Mouse (Mus musculus): Measurements from ENCODE around the gene Lrrc1. TPM values are rescaled to one million over a fixed set of nuclear protein-coding genes. Genes with fewer than 3 reads are reported as not detected.

Lrrc1 gene
- total RNA-seq, 2 experiments from 2014 or later = 5.5 to 5.8 TPM

DNA sequence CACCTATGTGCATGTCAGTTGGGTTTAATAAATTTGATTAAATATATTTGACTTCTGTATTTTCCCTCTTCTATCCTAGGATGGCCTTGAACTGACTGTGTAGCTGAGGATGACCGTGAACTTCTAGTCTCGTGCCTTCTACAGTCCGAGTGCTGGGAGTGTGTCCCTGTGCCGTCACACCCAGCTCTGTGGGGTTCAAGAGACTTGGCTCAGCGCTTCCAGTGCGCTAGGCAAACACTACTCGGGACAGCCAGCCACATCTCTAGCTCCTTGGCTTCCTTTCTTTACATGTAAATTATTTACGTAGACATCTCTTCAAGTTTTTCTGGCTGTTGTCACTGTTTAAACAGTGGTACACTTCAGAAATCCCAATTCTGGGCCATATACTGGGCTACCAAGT, 34.1 kb downstream of the Lrrc1 start:
- no peak for DNase-seq (ENCODE audit: low spot score in 2 of 2)
- intact Hi-C loops (cut with DNase I) = no loop called here

GRCm38 (mm10) chr9:77507743-77508394, 36.8 kb downstream of the Lrrc1 start:
- intact Hi-C loops (cut with DNase I) = no loop called here
- no peak for DNase-seq (ENCODE audit: low spot score in 2 of 2)

DNA sequence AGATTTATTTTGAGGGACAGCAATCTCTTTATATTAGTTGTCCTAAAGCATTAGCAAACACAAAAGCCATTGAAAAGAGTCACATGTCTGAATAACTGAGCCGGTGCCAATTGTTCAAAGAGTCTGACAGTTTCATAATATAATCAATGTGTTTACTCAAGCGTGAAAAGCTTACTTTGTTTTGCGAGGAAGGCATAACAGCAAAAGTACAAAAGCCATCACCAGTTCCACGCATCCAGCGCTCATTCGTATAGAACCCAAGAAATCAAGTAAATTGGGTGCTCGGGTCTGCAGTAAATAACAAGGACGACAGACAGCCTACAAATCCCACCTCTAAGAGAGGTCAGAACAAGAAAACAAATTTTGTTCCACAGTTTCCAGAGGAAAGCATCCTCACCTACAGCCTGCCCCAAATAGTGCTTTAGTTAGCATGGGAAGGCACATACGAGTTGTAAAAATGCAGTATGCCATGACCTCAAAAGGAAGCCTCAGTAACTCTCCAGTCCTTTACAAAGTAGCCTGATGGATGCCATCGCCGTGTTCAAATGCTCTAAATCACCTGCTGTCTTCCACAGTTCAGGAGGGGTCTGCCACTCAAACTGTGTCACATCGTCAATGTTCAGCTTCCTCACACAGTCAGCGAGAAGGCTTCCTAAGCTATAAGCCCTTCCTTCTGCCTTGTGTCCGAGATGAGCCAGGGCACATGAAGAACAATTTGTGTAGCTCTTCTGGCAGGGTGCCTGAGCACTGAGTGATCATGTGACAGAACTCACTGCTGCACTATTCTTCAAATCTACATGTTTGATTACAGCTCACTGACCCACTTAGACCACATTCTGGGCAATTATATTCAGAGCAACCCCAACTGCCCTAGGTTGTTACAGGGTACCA, 41.9 kb downstream of the Lrrc1 start:
- no peak for DNase-seq (ENCODE audit: low spot score in 2 of 2)
- intact Hi-C loops (cut with DNase I) = no loop called here

DNA sequence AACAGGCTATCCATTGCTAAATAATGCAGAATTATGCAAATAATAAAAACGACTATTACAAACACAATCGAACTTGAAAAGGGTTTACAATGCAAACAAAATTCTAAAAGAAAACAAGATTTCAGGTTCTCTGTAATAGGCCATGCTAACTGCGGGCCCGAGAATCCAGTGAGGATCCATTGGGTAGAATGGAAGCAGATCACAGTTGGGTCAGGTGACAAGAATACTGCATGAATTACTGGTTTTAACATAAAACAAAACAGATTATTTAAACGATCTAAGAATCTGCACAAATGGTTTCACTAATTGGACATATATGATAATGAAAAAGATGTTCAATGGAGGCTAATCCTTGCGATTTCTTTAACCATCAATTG, 42.5 kb downstream of the Lrrc1 start:
- intact Hi-C loops (cut with DNase I) = no loop called here
- DNase-seq (ENCODE audit: low spot score in 2 of 2) = no peak

DNA sequence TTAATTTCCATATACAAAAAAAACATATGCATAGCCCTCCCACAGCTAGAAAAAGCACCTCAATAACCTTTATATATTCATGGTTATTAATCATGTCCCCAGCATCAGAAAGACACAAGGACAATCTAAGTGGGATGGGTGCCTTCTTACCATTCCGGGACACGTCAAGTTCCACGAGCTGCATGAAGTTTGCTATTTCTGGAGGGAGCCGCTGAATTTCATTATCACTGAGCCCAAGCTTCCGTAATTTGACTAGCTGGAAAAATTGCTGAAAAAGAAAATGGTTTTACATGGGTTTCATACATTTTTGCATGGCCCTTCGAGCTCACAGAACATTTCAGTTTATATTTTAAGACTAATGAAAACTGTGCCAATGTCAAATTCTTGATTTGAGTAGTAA, 45.6 kb downstream of the Lrrc1 start:
- no peak for DNase-seq (ENCODE audit: low spot score in 2 of 2)
- intact Hi-C loops (cut with DNase I) = no loop called here

GRCm38 (mm10) chr9:77498406-77498805, 46.3 kb downstream of the Lrrc1 start:
- intact Hi-C loops (cut with DNase I) = no loop called here
- no peak for DNase-seq (ENCODE audit: low spot score in 2 of 2)

DNA sequence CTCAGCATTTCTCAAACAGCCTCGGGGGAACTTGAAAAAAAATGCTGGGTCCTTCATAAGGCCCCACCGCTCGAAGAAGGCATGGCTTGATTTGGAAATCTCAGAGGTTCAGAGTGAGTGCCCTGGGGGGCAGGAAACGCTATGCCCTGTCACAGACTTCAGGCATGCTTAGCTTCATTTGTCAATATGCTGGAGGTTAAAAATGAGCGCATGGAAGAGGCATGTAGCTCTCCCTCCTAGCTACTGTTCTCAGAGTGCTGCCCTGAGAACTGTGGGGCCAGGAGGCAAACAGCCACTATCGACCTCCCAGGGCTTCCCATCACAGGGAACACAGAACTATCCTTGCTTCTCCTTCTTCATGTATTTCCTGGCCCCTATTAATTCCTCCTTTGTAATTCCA, 47.5 kb downstream of the Lrrc1 start:
- no peak for DNase-seq (ENCODE audit: low spot score in 2 of 2)
- intact Hi-C loops (cut with DNase I) = no loop called here

GRCm38 (mm10) chr9:77496540-77497062, 48.1 kb downstream of the Lrrc1 start:
- intact Hi-C loops (cut with DNase I) = no loop called here
- DNase-seq (ENCODE audit: low spot score in 2 of 2) = no peak

GRCm38 (mm10) chr9:77494307-77494706, 50.4 kb downstream of the Lrrc1 start:
- intact Hi-C loops (cut with DNase I) = no loop called here
- DNase-seq (ENCODE audit: low spot score in 2 of 2) = no peak

- DNase-seq (ENCODE audit: low spot score in 2 of 2) = no peak
- intact Hi-C loops (cut with DNase I) = no loop called here
Measured at GRCm38 (mm10) chr9:77488611-77489010, 56.1 kb downstream of the Lrrc1 start.

- intact Hi-C loops (cut with DNase I) = no loop called here
- no peak for DNase-seq (ENCODE audit: low spot score in 2 of 2)
Measured at GRCm38 (mm10) chr9:77487427-77487826, 57.2 kb downstream of the Lrrc1 start.

DNA sequence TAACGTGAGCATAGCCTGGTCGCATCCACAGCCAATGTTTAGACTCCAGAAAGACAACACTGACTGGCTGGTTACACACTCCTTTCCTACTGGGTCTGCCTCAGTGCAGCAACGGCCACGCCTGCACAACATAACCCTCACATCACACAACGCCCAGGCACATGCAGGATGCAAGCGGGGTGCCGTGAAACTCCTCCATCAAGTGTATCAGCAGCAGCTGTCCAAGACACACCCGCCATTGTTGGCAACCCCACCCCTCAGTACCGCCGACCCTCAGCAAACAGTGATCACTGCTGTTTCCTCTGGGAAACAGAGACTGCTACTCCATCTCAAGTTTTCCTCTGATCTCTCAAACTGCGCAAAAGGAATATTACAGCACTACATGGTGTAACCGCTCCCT, 58.8 kb downstream of the Lrrc1 start:
- intact Hi-C loops (cut with DNase I) = no loop called here
- DNase-seq (ENCODE audit: low spot score in 2 of 2) = no peak

- DNase-seq (ENCODE audit: low spot score in 2 of 2) = no peak
- intact Hi-C loops (cut with DNase I) = no loop called here
Measured at GRCm38 (mm10) chr9:77484751-77485150, 59.9 kb downstream of the Lrrc1 start.

GRCm38 (mm10) chr9:77483559-77483958, 61.1 kb downstream of the Lrrc1 start:
- DNase-seq (ENCODE audit: low spot score in 2 of 2) = no peak
- intact Hi-C loops (cut with DNase I) = no loop called here

DNA sequence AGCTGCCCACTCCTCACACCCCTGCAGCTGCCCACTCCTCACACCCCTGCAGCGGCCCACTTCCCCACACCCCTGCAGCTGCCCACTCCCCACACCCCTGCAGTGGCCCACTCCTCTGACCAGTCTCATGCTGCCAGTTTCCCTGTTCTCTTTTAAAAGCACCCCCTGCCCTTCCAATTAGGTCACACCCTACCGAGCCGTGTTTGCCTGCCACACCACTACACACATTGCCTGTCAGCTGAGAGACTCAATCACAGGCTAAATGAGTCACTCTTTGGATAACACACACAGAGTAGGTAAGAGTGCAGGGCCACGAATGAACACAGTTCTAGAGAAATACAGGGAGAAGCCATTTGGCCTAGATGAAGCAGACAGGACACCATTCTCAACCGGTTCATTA, 62.4 kb downstream of the Lrrc1 start:
- intact Hi-C loops (cut with DNase I) = no loop called here
- DNase-seq (ENCODE audit: low spot score in 2 of 2) = no peak

- intact Hi-C loops (cut with DNase I) = no loop called here
- DNase-seq (ENCODE audit: low spot score in 2 of 2) = no peak
Measured at GRCm38 (mm10) chr9:77481380-77481779, 63.3 kb downstream of the Lrrc1 start.

DNA sequence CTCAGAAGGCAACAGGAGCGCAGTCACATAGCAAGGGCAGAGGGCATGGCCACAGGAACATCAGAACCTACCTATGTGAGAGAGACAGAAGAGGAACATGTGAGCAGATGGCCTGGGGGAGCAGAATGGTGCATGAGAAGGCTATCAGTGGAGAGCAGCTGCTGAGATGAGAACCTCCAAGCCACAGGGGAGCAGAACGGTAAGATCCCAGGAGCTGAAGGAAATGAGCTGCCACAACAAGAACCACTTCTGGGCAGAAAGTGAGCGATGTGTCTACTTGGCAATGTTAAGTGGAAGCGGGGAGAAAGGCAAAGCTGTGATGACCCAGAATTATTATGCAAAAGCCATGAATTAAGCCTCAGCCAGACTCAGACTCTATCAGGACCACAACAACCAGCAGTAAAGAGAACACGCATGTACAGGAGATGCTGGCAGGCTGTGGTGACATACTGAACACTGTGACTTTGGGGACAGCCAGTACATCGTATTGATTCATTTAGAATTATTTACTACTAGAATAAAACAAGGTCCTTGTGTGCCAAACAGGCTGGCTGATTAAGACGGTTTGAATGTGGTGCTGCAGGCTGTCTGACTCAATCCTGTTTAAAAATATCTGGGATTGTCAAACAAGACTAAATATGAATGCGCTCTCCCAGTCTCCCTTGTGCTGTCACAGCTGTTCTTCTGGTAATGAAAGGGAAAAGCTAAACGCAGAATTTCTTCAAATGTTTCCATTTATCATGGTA, 63.9 kb downstream of the Lrrc1 start:
- intact Hi-C loops (cut with DNase I) = no loop called here

GRCm38 (mm10) chr9:77480001-77480400, 64.7 kb downstream of the Lrrc1 start:
- no peak for DNase-seq (ENCODE audit: low spot score in 2 of 2)
- intact Hi-C loops (cut with DNase I) = no loop called here

More for the DNA sequence above, 63.9 kb downstream of the Lrrc1 start:
- DNase-seq (ENCODE audit: low spot score in 2 of 2) = peak in 1 of 2 experiments; percentile 42

DNA sequence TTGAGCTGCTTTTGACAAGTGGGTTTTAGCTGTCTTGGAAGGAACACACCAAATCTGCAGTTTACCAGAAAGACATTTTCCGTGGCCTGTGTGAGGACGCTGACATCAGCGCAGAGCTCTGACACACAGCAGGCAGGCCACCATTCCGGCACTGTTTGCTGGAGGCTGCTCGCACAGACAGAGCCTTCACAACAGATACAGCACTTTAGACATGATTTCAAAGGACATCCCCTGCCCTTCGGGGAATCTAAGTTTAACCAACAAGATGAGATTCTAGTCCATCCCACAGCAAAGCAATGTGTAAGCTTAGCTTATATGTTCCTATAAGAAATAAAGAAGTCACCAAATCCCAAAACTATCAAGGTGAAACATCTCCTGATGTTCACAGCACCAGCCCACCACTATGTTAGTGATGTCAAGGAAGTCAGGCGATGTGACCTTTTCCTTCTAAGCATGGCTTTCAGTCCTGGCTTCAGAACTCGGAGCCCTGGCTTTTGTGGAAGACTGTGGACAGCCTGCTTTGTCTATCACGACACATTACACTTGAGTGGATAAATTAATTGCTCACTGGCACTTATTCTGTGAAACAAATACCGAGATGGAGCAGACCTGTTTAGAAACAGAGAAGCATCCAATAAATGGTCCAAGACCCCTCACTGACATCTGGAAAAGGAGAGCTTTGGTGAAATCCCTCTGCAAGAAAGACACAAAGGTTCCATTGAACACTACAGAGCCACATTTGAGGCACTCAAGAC, 66.3 kb downstream of the Lrrc1 start:
- DNase-seq (ENCODE audit: low spot score in 2 of 2) = no peak
- intact Hi-C loops (cut with DNase I) = no loop called here
